Mouse (Mus musculus) neural tube, embryonic 10.5 days (tissue): ENCODE data around the gene Fhit.
A peak's percentile ranks its signal among the peaks of the same experiment; 100 is the strongest.

ENCODE experiments used
- DNase-seq: peaks from one replicate; pipeline ENCODE4 v3.0.0-alpha.2; 2017; ENCODE audit warnings: low spot score; ENCODE audit errors: extremely low spot score

The Fhit gene

GRCm38 (mm10) chr14:9620902-9621540 lies 1540.8 kb downstream of the Fhit start:
- DNase-seq = no peak

GRCm38 (mm10) chr14:9619840-9620239 lies 1542.0 kb downstream of the Fhit start:
- DNase-seq = no peak

GRCm38 (mm10) chr14:9613126-9613525 lies 1548.7 kb downstream of the Fhit start:
- DNase-seq = no peak

GRCm38 (mm10) chr14:9609120-9609519 lies 1552.7 kb downstream of the Fhit start:
- no peak for DNase-seq

- DNase-seq = no peak
Measured at GRCm38 (mm10) chr14:9606584-9607377, 1555.1 kb downstream of the Fhit start.

- DNase-seq = no peak
Measured at GRCm38 (mm10) chr14:9600271-9600670, 1561.6 kb downstream of the Fhit start.

- DNase-seq = peak; percentile 26
Measured at GRCm38 (mm10) chr14:9597460-9597977, 1564.3 kb downstream of the Fhit start.

GRCm38 (mm10) chr14:9589121-9589520 lies 1572.7 kb downstream of the Fhit start:
- DNase-seq = no peak

GRCm38 (mm10) chr14:9587900-9588299 lies 1573.9 kb downstream of the Fhit start:
- DNase-seq = no peak

- DNase-seq = no peak
Measured at GRCm38 (mm10) chr14:9583227-9584155, 1578.3 kb downstream of the Fhit start.

GRCm38 (mm10) chr14:9556333-9556732 lies 1605.5 kb downstream of the Fhit start:
- no peak for DNase-seq

GRCm38 (mm10) chr14:9555807-9556206 lies 1606.0 kb downstream of the Fhit start:
- no peak for DNase-seq

GRCm38 (mm10) chr14:9552149-9552548 lies 1609.7 kb downstream of the Fhit start:
- DNase-seq = no peak

GRCm38 (mm10) chr14:9547952-9548351 lies 1613.9 kb downstream of the Fhit start:
- DNase-seq = no peak

GRCm38 (mm10) chr14:9544364-9544763 lies 1617.5 kb downstream of the Fhit start:
- no peak for DNase-seq

- no peak for DNase-seq
Measured at GRCm38 (mm10) chr14:9535491-9535890, 1626.3 kb downstream of the Fhit start.

- no peak for DNase-seq
Measured at GRCm38 (mm10) chr14:9529247-9529646, 1632.6 kb downstream of the Fhit start.

- DNase-seq = no peak
Measured at GRCm38 (mm10) chr14:9526136-9526535, 1635.7 kb downstream of the Fhit start.

- no peak for DNase-seq
Measured at GRCm38 (mm10) chr14:9517651-9518050, 1644.2 kb downstream of the Fhit start.

- no peak for DNase-seq
Measured at GRCm38 (mm10) chr14:9509678-9510077, 1652.2 kb downstream of the Fhit start.
